Mouse (Mus musculus) left cerebral cortex, postnatal 4 days (tissue): ENCODE results near the gene Plod2. TPM values are rescaled to one million over a fixed set of nuclear protein-coding genes. Genes with fewer than 3 reads are reported as not detected.

Experiments
- DNase-seq: peaks from one replicate; pipeline ENCODE4 v3.0.0-alpha.2; 2022
- intact Hi-C: fragments of 180-260 bp; cut with DNase I; formaldehyde crosslinking; loops from one replicate; pipeline ENCODE4 v1.15.1; 2025
- total RNA-seq, 2 experiments: library from RNA; stranded (reverse); gene quantifications; 2 replicates each; pipeline ENCODE4 v1.2.3; 2021

Plod2 gene
- total RNA-seq, 2 experiments from 2014 or later, result 11.9 to 12.6 TPM

DNA sequence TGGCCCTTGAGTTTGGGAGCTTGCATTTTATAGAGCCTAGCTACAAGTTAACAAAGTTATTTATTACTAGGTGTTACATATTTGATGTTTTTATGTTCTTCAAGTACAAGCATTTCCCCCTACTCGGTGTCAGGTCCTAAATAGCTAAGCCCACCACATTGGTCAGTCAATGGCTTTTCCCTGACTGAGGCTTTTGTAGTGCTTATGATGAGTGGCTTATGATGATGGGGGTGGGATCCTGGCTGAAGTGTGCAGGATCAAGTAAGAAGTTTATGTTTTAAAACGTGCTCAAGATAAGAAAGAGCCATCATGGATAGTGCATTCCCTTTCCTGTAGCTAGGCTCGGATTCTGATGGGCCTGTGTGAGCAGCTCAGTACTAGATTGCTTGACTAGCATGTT is 10.7 kb downstream of the Plod2 start:
- intact Hi-C loops, result no loop called here

GRCm38 (mm10) chr9:92555006-92555958 is 13.3 kb downstream of the Plod2 start:
- intact Hi-C loops, result no loop called here

More for the DNA sequence above, 10.7 kb downstream of the Plod2 start:
- no peak for DNase-seq

GRCm38 (mm10) chr9:92559750-92560149 is 17.7 kb downstream of the Plod2 start:
- intact Hi-C loops, result no loop called here
- DNase-seq, result no peak

More at GRCm38 (mm10) chr9:92555006-92555958, 13.3 kb downstream of the Plod2 start:
- DNase-seq, result no peak

DNA sequence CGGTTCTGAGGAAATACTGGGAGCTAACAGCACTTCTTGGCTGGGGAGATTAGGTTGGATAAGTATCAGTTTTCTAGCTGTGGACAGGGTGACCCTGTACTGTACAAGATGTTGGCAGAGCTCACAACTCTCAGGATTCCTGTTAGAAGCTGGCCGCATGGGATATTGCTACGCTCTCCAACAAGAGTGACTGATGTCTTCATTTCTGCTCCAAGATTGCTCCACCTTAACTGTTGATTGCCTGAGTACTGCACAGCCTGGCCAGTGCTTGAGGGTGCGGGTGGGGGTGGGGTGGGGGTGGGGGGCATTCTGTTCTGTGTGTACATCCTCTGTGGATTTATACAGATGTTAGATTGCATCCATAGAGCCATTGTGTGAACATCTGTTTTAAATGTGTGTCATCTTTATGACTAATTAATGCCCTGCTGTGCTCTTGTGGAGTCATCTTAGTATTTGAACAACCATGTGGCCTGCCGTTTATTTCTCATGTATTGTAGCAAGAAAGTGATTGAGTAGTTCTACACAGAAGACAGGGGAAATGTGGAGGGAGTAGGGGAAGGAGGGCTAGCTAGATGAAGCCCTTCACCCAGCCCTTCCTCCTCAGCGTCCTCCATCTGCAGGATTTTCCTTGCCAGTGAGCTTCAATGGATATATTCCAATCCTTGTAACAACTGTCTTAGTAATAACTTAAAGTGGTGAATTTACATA is 19.0 kb downstream of the Plod2 start:
- no peak for DNase-seq
- intact Hi-C loops, result no loop called here

DNA sequence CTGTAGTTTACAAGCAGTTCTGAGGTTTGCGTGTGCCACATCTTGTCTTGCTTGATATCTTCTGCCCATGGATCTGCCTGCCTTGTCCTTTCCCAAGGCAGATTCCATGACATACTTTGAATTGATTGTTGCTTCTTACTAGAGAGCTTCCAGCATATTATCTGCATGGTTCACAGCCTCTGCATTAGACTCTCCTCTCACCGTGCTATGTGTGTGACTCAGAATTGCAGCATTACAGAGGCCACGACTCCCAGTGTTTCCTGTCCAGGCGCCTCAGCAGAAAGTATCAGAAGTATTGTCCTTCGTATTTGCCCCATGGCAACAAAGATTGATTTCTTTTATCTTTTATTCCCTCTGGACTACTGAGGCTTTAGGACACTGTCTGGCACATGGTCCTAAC is 20.4 kb downstream of the Plod2 start:
- intact Hi-C loops, result no loop called here

DNA sequence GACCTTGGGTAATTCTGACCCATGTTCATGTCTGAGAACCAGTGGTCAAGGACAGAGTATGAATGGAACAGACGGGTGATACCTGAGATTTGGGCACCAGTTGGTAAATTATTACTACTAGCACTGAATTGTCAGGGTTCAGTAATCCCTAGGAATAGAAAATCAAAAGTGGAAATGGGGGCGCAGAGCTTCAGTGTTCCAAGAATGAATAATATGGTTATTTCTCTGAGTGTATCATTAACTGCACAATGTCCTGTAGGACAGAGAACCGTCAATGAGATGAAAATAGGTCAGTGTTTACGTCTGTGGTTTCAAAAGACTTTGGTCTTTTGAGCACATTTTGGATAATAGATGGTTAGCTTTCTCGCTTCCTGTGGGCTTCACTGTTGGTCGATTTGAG is 21.3 kb downstream of the Plod2 start:
- no peak for DNase-seq
- intact Hi-C loops, result no loop called here

More for the DNA sequence above, 20.4 kb downstream of the Plod2 start:
- no peak for DNase-seq

DNA sequence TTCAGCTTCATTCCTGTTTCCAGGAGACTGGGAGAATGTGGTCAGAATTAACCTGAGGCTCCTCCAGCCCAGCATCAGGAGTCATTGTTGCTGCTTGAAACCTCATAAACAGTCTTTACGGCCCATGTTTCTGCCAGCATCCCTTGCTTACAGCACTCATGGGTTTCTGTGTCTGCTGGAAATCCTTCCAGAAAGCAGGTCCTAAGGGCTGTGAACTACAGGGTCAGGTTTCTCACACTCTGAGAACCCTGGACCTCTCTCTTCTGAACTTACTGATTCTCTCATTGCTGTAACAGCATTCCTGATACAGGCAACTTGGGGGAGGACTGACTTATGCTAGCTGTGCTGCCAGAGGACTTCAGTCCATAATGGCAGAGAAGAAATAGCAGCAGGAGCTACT is 22.4 kb downstream of the Plod2 start:
- intact Hi-C loops, result no loop called here
- no peak for DNase-seq

- DNase-seq, result no peak
- intact Hi-C loops, result no loop called here
These were observed 24.2 kb downstream of the Plod2 start for GRCm38 (mm10) chr9:92566234-92566633.

- intact Hi-C loops, result no loop called here
- no peak for DNase-seq
These were observed 25.5 kb downstream of the Plod2 start for GRCm38 (mm10) chr9:92567474-92567873.

DNA sequence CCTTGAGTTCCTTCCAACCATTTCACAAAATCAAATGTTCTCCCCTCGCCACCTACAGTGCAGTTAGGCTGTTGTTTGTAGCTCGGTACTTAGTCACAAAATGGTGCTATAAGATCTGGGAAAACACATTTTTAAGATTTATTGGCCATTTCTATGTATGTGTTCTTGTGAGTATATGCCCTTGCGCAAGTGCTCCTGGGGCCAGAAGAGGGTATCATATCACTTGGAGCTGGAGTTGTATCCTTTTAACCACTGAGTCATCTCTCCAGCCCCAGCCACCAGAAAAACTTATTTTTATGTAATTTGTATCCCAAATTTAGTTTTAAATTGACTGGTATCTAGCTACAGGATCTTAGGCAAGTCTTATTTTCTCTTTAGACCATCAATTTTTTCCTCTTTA is 26.8 kb downstream of the Plod2 start:
- DNase-seq, result no peak
- intact Hi-C loops, result no loop called here

DNA sequence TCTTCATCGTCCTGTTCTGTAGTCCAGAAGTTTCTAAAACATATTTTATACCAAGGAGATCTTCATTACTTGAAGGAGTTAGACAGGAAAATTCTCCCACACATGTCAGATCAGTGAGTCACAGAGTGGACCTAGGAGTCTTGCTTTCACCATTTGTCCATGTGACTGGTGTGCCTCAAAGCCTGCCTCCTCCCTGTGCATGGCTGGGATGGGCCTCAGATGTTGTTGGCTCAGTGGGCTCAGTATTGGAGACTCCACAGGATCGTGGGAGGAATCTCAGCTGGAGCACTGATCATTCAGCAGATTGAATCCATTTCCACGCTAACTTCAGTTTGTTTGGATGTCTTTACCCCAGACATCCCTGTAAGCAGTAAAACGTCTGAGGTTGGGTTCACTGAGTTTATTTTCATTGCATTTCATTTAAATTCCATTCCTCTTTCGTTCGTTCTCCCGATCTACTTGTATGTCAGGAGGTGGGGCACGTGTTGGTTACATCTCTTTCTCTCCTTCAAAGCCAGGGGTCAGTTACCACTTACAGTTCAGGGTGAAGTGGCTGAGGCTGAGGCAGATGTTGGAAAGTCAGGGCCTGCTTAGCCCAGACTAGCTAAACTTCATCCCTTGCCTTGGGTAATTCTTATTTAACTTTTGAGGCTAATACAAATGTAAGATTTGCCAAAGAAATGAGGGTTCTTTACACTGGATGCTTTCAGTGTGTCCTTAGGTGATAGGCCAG is 30.5 kb downstream of the Plod2 start:
- intact Hi-C loops, result no loop called here
- DNase-seq, result no peak

- no peak for DNase-seq
- intact Hi-C loops, result no loop called here
These were observed 41.9 kb downstream of the Plod2 start for GRCm38 (mm10) chr9:92583876-92584275.

DNA sequence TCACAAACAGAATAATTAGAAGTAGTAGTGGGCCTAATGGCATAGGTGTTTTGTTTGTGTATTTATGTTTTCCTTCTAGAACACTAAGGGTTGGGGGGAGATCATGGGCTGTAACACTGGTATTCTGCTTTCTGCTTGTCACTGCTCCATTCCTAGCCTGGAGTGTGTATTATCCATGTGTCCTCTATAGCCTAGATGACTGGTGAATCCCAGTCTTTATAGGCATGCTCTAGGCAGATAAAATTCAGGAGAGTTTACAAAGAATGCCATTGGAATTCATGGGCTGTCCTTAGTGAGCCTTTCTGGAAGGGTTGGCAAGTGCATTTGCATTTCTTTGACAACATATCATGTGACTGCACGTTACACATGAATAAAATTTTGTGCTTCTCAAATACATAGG is 44.0 kb downstream of the Plod2 start:
- DNase-seq, result no peak

DNA sequence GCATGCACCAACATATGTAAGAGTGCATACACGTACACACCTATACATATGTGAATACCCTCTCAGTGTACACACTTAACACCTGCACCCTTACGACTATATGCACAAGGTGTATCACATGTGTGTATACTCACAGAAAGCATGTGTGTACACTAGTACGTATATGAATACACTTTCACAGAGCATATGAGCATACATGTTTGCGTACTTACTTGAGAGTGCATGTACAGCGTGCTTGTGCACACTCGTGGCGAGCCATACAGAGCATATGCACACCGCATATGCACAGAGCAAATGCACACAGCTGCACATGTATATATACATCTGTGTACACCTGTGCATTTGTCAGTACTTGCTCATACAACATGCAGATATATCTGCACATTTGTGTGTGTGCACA is 45.4 kb downstream of the Plod2 start:
- DNase-seq, result no peak
- intact Hi-C loops, result no loop called here

More for the DNA sequence above, 44.0 kb downstream of the Plod2 start:
- intact Hi-C loops, result no loop called here

DNA sequence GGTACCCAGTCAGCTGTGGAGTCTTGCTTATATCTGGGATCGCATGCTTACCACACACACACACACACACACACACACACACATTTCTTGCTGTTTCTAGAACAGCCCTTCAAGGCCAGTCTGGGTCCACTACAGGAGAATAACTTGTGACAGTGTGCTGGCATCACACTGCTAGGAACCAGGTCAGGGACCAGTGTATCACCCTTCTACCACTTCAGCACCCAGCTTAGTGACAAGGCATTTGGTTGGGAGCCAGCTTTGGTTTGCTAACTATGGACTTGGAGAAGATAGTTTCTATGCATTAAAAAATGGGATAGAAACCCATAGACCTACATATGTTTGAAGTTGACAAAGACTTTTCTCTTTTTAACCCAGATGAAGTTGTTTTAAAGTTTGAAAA is 46.2 kb downstream of the Plod2 start:
- DNase-seq, result no peak
- intact Hi-C loops, result no loop called here

GRCm38 (mm10) chr9:92589021-92589420 is 47.0 kb downstream of the Plod2 start:
- DNase-seq, result no peak
- intact Hi-C loops, result no loop called here

DNA sequence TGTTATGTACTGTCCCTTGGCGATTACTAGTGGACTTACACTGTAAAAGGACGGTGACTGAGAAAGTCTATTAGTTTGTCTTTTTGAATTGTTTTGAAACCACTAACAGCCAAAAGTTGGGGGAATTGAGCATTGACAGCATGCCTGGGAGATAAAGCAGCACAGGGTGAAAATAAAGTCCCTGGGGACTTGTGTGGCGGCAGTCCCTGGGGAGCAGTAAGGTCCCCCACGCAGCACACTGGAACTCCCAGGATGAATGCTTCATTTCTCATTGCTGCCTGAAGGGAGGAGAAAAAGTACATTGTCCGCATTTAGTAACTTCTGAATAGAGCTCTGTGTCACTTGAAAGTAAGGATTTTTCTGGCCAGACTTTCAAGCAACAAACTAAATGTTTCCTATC is 49.5 kb downstream of the Plod2 start:
- intact Hi-C loops, result no loop called here
- no peak for DNase-seq

GRCm38 (mm10) chr9:92592757-92593156 is 50.7 kb downstream of the Plod2 start:
- intact Hi-C loops, result no loop called here
- DNase-seq, result no peak

DNA sequence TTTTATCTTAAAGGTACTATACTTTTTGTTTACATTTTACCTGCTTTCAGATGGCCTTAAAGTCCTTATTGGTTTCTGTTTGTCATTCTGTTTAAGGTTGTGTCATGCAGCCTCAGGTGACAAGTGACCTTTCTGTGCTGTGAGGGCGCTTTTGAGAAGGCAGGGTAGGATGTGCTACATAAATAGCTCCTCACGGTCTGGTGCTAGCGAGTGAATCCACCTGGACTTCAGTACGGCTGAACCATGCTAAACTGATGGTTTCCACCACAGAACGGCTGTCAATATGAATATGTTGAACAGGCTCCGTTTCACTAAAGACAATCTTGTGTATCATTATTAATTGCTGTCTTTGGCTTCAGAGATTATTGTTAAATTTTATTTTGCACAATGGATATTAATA is 52.5 kb downstream of the Plod2 start:
- no peak for DNase-seq
- intact Hi-C loops, result no loop called here

DNA sequence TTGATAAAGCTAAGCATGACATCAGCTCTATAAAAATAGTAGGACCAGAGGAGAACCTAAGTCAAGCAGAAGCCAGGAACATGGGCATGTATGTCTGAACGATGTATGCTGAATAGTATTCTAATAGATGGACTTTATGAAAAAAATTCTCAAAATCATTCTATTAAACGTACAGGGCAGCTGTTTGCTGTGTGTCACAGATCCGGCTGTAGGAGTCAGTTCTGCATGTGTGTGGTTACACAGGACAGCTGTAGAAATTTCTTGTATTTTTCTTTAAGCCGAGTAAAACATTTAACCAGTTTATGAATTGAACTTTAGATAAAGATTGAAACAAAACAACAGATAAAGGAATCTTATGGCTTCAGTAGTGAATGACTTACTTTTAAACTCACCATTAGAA is 53.3 kb downstream of the Plod2 start:
- intact Hi-C loops, result no loop called here

DNA sequence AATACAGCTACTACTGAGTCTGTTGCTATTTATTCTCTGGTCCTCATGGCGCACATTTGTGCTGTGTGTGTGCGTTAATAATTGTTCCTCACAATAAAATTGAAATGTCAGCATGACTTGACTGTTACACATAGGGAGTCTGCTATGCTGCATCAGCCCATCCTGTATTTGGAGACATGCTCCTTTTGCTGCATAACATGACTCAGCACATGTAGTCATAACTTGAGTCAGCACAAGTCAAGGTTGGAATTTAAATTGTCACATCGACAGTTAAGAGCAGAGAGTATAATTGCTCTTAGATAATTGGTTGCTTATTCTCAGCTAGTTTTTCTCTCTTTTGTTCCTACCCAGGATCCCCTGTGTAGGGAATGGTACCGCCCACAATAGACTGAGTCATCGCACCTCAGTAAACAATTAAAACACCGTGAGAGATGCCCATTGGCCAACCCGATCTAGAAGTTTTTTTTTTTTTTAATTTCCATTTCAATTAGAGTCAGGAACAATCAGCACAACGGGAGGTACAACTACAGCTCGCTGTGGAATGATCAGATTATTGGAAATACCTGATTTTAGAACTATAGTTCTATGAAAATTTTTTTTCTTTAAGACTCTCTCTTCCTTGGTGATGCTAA is 55.0 kb downstream of the Plod2 start:
- intact Hi-C loops, result no loop called here
- DNase-seq, result no peak

More for the DNA sequence above, 53.3 kb downstream of the Plod2 start:
- no peak for DNase-seq
